Mouse (Mus musculus): ENCODE measurements around the gene Epas1. TPM values are rescaled to one million over a fixed set of nuclear protein-coding genes. Genes with fewer than 3 reads are reported as not detected.

The Epas1 gene
- polyA plus RNA-seq, 1 experiment from 2014 or later, result 6.5 TPM

DNA sequence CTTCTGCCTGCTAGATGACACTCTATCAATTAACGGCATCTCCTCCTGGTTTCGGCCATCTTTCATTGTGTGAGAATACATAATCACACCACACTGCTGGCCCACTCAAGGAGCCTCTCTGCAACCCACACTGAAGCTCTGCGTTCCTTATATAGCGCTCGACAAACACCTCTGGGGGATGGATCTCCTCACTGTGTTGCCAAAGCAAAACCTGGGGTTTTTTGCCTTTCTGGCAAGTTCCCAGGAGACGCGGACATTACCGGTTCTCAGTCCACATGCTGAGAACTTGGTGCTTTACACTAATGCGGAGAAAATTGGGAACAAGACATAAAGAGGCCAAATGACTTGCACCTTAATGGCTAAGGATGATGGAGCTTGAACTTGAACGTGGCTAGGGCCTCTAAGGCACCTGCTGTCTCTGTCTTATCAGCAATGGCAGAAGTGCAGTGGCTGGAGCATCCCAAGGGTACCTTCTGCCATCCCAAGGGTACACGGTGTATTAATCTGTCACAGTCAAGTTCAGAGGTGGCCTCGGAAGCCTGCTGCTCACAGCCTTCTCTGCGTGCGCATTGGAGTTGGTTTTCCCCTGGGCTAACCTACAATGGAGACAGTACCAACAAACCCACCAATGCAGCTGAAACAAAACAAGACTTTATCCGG is 19.6 kb downstream of the Epas1 start:
- H3K4me2 ChIP-seq (ENCODE audit: low read depth, severe bottlenecking), result no peak overlapping the region
- DNase-seq (ENCODE audit: low spot score) (no peak), ATAC-seq (ENCODE audit: insufficient number of reproducible peaks, low FRiP score, low TSS enrichment, low read depth) (no peak)
- H3K27me3 ChIP-seq (ENCODE audit: control insufficient read depth, insufficient read depth, low read length), result no peaks in the 10 kb centered on the region
- 89% methylated on average over 15 of the region's 15 CpGs for WGBS
- H3K9me3 ChIP-seq (ENCODE audit: control insufficient read depth, low read length), result no peaks in the 10 kb centered on the region
- no peak overlapping the region for H3K4me3 ChIP-seq (ENCODE audit: low read depth, low read length)
- no peak overlapping the region for H3K9ac ChIP-seq (ENCODE audit: low read length)
- no peak overlapping the region for H3K27ac ChIP-seq (replicated peaks; ENCODE audit: low read depth, low read length)
- no peaks in the 10 kb centered on the region for H3K36me3 ChIP-seq (ENCODE audit: control insufficient read depth, insufficient read depth, low read length)
- H3K4me1 ChIP-seq (ENCODE audit: control insufficient read depth, insufficient read depth, low read length), result peaks cover 6% of the 10 kb centered on the region; the same call in 1 of the 2 replicates

DNA sequence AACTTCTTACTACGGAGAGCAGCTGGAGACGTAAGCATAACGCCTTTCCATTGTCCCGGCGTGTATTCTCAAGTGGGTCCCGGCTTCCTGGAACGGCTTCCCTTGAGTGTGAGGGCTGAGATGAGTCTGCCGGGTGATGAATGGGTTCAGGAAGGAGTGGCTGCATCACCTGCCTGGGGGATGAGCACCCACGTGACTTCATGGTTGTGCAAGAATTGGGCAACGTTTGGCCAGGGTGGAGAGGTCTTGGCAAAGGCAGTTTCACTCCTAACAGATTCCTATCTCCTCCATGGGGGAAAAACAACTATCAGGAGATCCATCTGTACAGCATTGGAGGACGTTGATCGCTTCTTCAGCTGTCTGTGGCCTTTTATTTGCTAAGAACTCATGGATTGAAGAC is 23.0 kb downstream of the Epas1 start:
- no peak for DNase-seq (ENCODE audit: low spot score)
- WGBS, result 82% methylated on average over 12 of the region's 12 CpGs
- no peaks in the 10 kb centered on the region for H3K36me3 ChIP-seq (ENCODE audit: control insufficient read depth, insufficient read depth, low read length)

DNA sequence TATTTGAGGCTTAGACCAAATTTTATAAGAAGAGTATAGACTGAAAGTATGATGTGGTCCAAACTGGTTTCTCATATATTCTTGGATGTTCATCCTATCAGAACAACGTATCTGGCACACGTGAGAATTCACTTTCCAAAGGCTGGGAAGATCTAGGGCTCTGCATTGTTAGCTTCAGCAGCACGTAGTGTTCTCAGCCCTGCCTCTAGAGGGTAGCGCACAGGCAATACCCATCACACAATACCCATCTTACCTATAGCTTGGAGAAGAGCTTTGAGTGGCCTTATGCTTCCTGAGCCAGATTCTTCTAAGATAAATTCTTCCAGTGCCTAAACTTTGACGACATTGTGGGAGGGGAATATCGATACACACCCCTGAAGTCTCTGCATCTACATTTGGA is 24.6 kb downstream of the Epas1 start:
- Histone ChIP-seq H3K4me3 (ENCODE audit: low read depth, low read length) (no peak overlapping the region), H3K36me3 (ENCODE audit: control insufficient read depth, insufficient read depth, low read length) (no peaks in the 10 kb centered on the region), H3K4me2 (ENCODE audit: low read depth, severe bottlenecking) (no peak overlapping the region), H3K4me1 (ENCODE audit: control insufficient read depth, insufficient read depth, low read length) (no peaks in the 10 kb centered on the region), H3K27ac (replicated peaks; ENCODE audit: low read depth, low read length) (no peak overlapping the region), H3K9ac (ENCODE audit: low read length) (no peak overlapping the region), H3K27me3 (ENCODE audit: control insufficient read depth, insufficient read depth, low read length) (no peaks in the 10 kb centered on the region), H3K9me3 (ENCODE audit: control insufficient read depth, low read length) (no peaks in the 10 kb centered on the region)
- DNase-seq (ENCODE audit: low spot score), result no peak
- no peak for ATAC-seq (ENCODE audit: insufficient number of reproducible peaks, low FRiP score, low TSS enrichment, low read depth)
- 92% methylated on average over 6 of the region's 6 CpGs for WGBS

More for the DNA sequence above, 23.0 kb downstream of the Epas1 start:
- Histone ChIP-seq H3K4me3 (ENCODE audit: low read depth, low read length) (no peak overlapping the region), H3K4me2 (ENCODE audit: low read depth, severe bottlenecking) (no peak overlapping the region), H3K27me3 (ENCODE audit: control insufficient read depth, insufficient read depth, low read length) (no peaks in the 10 kb centered on the region), H3K4me1 (ENCODE audit: control insufficient read depth, insufficient read depth, low read length) (no peaks in the 10 kb centered on the region), H3K27ac (replicated peaks; ENCODE audit: low read depth, low read length) (no peak overlapping the region), H3K9me3 (ENCODE audit: control insufficient read depth, low read length) (no peaks in the 10 kb centered on the region), H3K9ac (ENCODE audit: low read length) (no peak overlapping the region)
- no peak for ATAC-seq (ENCODE audit: insufficient number of reproducible peaks, low FRiP score, low TSS enrichment, low read depth)

DNA sequence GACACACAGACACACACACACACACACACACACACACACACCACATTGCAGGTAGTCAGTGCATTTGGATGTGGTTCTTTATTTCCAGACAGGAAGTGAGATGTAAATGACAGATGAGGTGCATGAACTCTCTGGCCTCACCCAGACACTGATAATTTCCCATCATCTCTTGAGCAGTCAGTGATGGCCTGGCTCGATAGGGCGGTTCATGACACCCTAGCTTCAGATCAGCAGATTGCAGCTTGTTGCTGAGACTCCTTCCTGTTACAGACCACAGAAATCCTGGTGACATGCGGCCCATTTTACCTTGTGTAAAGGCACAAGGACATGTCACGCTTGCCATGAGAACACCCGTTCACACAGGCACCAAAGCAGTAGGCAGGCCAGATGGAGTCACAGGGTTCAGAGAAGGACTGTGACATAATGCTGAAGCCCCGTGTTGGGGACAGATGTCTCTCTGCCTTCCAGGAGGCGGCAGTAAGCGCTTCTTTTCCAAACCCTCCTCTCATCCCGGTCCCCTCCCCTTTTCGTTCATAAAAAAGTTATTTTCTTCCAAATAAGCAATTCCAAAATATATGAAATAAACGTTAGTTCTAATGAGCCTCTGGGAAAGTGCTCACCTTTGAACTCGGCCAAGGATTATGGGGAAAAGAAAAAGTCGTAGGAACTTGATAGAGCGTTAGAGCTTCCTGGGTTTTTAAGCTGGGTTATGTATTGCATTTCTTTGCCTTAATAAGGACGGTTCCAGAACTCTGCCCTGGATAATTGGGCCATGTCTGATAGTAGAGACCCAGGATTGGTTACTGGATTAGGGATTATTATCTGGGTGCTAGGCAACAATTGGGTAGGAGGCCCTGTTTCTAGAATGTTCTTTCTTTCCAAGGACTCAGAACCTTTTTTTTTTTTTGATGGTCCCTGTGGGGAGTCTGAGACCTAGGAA is 26.0 kb downstream of the Epas1 start:
- WGBS, result 66% methylated on average over 15 of the region's 15 CpGs
- H3K4me3 ChIP-seq (ENCODE audit: low read depth, low read length), result no peak overlapping the region
- no peak for ATAC-seq (ENCODE audit: insufficient number of reproducible peaks, low FRiP score, low TSS enrichment, low read depth)
- H3K9ac ChIP-seq (ENCODE audit: low read length), result no peak overlapping the region
- no peak for DNase-seq (ENCODE audit: low spot score)
- no peaks in the 10 kb centered on the region for H3K36me3 ChIP-seq (ENCODE audit: control insufficient read depth, insufficient read depth, low read length)
- no peaks in the 10 kb centered on the region for H3K27me3 ChIP-seq (ENCODE audit: control insufficient read depth, insufficient read depth, low read length)
- no peak overlapping the region for H3K4me2 ChIP-seq (ENCODE audit: low read depth, severe bottlenecking)
- H3K9me3 ChIP-seq (ENCODE audit: control insufficient read depth, low read length), result no peaks in the 10 kb centered on the region
- no peaks in the 10 kb centered on the region for H3K4me1 ChIP-seq (ENCODE audit: control insufficient read depth, insufficient read depth, low read length)
- H3K27ac ChIP-seq (replicated peaks; ENCODE audit: low read depth, low read length), result no peak overlapping the region

DNA sequence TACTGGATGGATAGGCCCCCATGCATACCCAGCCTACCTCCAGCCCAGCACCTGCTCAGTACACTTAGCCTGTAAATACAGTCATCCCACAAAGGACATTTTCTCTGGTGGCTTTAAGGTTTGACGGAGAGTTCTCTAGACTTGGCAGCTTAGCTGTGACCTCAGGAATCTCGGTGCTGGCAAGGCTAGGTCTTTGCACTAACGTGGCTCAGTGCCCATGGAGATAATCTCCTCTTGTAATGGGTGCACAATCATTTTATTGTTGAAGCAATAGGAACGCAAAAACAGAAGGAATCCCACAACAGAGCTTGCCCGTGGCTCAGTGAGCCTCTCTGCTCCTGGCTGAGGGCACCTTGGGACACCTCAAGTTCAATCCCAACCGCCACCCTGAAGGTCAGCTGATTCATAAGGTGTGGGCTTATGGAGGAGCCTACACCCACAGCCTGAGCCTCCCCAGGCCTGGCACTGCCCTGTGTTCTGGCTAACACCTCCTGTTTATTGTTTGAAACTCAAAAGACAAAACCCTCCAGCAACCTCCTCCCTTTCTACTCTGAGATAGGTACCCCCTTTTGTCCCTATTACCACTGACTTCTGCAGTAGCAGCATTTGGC is 27.3 kb downstream of the Epas1 start:
- Histone ChIP-seq H3K36me3 (ENCODE audit: control insufficient read depth, insufficient read depth, low read length) (no peaks in the 10 kb centered on the region), H3K27me3 (ENCODE audit: control insufficient read depth, insufficient read depth, low read length) (no peaks in the 10 kb centered on the region), H3K9ac (ENCODE audit: low read length) (no peak overlapping the region), H3K9me3 (ENCODE audit: control insufficient read depth, low read length) (no peaks in the 10 kb centered on the region), H3K27ac (replicated peaks; ENCODE audit: low read depth, low read length) (no peak overlapping the region), H3K4me1 (ENCODE audit: control insufficient read depth, insufficient read depth, low read length) (peaks cover 6% of the 10 kb centered on the region), H3K4me3 (ENCODE audit: low read depth, low read length) (no peak overlapping the region), H3K4me2 (ENCODE audit: low read depth, severe bottlenecking) (no peak overlapping the region)
- ATAC-seq (ENCODE audit: insufficient number of reproducible peaks, low FRiP score, low TSS enrichment, low read depth) (no peak), DNase-seq (ENCODE audit: low spot score) (no peak)
- WGBS, result 86% methylated on average over 6 of the region's 6 CpGs

DNA sequence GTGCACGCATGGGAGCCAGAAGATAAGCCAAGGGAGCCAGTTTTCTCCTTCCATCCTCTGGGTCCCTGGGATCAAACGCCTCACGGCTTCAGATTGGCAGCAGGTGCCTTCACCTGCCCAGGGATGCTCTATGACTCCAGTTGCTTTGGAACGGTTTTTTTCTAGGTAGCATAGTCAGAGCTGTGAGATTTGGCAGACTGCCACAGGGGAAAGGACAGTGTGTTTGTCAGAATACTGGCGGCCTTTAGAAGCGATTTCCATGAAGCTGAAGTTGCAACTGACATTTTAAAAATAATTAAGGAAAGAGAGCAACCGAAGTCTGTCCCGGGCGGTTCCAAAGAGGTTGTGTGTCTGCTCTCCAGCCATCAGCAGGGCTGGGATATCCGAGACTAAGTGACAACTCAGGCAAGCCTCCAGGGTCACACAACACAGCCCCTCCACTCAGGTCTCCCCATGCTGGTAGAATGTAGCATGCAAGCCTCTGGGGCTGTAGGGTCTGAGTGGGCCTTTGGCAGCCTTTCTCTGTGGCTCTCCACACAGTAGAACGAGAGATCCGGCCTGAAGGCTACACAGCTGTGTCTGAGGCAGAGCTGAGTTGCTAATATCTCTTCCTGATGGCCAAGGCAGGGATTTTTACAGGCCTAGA is 28.4 kb downstream of the Epas1 start:
- H3K27me3 ChIP-seq (ENCODE audit: control insufficient read depth, insufficient read depth, low read length), result no peaks in the 10 kb centered on the region; the same call in 1 of the 2 replicates
- no peak overlapping the region for H3K4me3 ChIP-seq (ENCODE audit: low read depth, low read length)
- H3K4me2 ChIP-seq (ENCODE audit: low read depth, severe bottlenecking), result no peak overlapping the region
- peaks cover 7% of the 10 kb centered on the region for H3K4me1 ChIP-seq (ENCODE audit: control insufficient read depth, insufficient read depth, low read length)
- H3K27ac ChIP-seq (replicated peaks; ENCODE audit: low read depth, low read length), result no peak overlapping the region
- H3K36me3 ChIP-seq (ENCODE audit: control insufficient read depth, insufficient read depth, low read length), result no peaks in the 10 kb centered on the region
- 80% methylated on average over 12 of the region's 12 CpGs for WGBS
- 0 out of 2 replicates have a peak overlapping the region, but pooled peaks have one; percentile 17 for H3K9ac ChIP-seq (ENCODE audit: low read length)
- ATAC-seq (ENCODE audit: insufficient number of reproducible peaks, low FRiP score, low TSS enrichment, low read depth), result no peak
- no peaks in the 10 kb centered on the region for H3K9me3 ChIP-seq (ENCODE audit: control insufficient read depth, low read length)
- no peak for DNase-seq (ENCODE audit: low spot score)

DNA sequence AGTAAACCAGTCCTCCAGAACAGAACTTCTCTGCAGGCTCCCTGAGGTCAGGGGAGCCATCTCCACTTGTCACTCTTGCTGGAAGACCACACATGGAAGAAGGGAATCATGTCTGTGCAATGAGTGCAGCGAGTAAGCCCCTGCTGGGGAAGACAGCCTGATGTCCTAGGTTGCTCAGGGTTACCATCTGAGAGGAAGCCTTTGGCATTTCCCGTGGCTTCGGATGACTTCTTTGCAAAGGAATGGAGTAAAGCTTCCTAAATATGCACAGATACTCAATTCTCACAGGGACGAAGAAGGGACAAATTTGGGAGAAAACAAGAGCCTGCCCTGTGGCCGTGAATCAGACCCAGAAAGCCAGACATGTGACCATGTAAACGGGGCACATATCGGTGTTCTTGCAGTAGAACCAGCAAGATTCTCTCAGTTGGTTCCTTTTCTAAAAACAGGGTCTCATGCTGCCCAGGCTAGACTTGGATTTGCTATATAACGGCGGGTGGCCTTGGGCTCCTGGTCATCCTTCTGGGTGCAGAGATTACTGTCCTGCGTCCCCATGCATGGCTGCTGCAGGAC is 31.0 kb downstream of the Epas1 start:
- no peak overlapping the region for H3K4me3 ChIP-seq (ENCODE audit: low read depth, low read length)
- no peak for DNase-seq (ENCODE audit: low spot score)
- H3K27me3 ChIP-seq (ENCODE audit: control insufficient read depth, insufficient read depth, low read length), result no peaks in the 10 kb centered on the region; the same call in 1 of the 2 replicates
- no peaks in the 10 kb centered on the region for H3K36me3 ChIP-seq (ENCODE audit: control insufficient read depth, insufficient read depth, low read length)
- H3K9me3 ChIP-seq (ENCODE audit: control insufficient read depth, low read length), result no peaks in the 10 kb centered on the region
- H3K4me2 ChIP-seq (ENCODE audit: low read depth, severe bottlenecking), result no peak overlapping the region
- no peak for ATAC-seq (ENCODE audit: insufficient number of reproducible peaks, low FRiP score, low TSS enrichment, low read depth)
- WGBS, result 84% methylated on average over 10 of the region's 10 CpGs
- H3K9ac ChIP-seq (ENCODE audit: low read length), result no peak overlapping the region
- no peak overlapping the region for H3K27ac ChIP-seq (replicated peaks; ENCODE audit: low read depth, low read length)
- H3K4me1 ChIP-seq (ENCODE audit: control insufficient read depth, insufficient read depth, low read length), result peaks cover 10% of the 10 kb centered on the region

DNA sequence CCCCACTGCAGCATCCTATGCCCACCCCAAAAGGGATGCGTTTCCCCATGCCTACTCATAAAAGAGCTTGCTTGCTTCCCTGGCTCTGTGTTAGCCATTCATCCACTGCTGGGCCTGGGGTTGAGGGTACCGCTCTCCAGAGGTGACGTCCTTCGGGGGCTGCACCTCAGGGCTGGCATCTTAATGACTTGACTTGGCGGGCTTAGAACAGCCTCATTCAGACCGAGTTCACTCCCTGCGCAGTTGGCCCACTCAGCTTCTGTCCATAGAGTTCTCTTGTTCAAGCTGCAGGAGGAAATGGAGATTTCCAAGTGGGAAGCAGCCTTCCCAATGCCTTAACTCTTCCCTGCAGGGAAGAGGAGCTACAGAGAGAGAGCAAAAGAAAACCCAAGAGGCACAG is 32.1 kb downstream of the Epas1 start:
- Histone ChIP-seq H3K9me3 (ENCODE audit: control insufficient read depth, low read length) (no peaks in the 10 kb centered on the region), H3K4me3 (ENCODE audit: low read depth, low read length) (no peak overlapping the region), H3K4me1 (ENCODE audit: control insufficient read depth, insufficient read depth, low read length) (peaks cover 10% of the 10 kb centered on the region), H3K27ac (replicated peaks; ENCODE audit: low read depth, low read length) (no peak overlapping the region), H3K4me2 (ENCODE audit: low read depth, severe bottlenecking) (no peak overlapping the region), H3K9ac (ENCODE audit: low read length) (no peak overlapping the region), H3K27me3 (ENCODE audit: control insufficient read depth, insufficient read depth, low read length) (no peaks in the 10 kb centered on the region; the same call in 1 of the 2 replicates), H3K36me3 (ENCODE audit: control insufficient read depth, insufficient read depth, low read length) (no peaks in the 10 kb centered on the region)
- WGBS, result 43% methylated on average over 7 of the region's 7 CpGs
- DNase-seq (ENCODE audit: low spot score), result no peak
- no peak for ATAC-seq (ENCODE audit: insufficient number of reproducible peaks, low FRiP score, low TSS enrichment, low read depth)
